Mouse (Mus musculus) megakaryocyte, embryonic 14.5 days (primary cell): Measurements from ENCODE around the gene H2-DMb2. TPM values are rescaled to one million over a fixed set of nuclear protein-coding genes. Genes with fewer than 3 reads are reported as not detected.

Experiments used
- H3K27me3 ChIP-seq: replicated peaks from 2 replicates; pipeline ENCODE3; 2012; ENCODE audit warnings: inconsistent platforms
- H3K36me3 ChIP-seq: replicated peaks from 2 replicates; pipeline ENCODE3; 2012; ENCODE audit warnings: low read length, inconsistent platforms, mixed read lengths
- H3K4me1 ChIP-seq: 2 replicates; pipeline ENCODE4 v1.6.1; 2012; ENCODE audit warnings: inconsistent platforms
- H3K4me3 ChIP-seq: replicated peaks from 2 replicates; pipeline ENCODE3; 2012; ENCODE audit warnings: moderate library complexity, mild to moderate bottlenecking, inconsistent platforms
- H3K9me3 ChIP-seq: 2 replicates; pipeline ENCODE4 v1.6.1; 2012; ENCODE audit warnings: inconsistent platforms
- FLI1 ChIP-seq: IDR thresholded peaks from 2 replicates; pipeline ENCODE4 v1.6.1; 2012; ENCODE audit warnings: low read length, inconsistent platforms, mixed read lengths
- GATA1 ChIP-seq: IDR thresholded peaks from 3 replicates; pipeline ENCODE4 v1.6.1; 2012; ENCODE audit warnings: mixed read lengths, low read length, inconsistent platforms, borderline replicate concordance
- polyA plus RNA-seq: library from polyadenylated mRNA; stranded (reverse); fragments of >175 nt; gene quantifications from 2 replicates; pipeline ENCODE4 v1.2.3, GENCODE M21; 2012; ENCODE audit warnings: low replicate concordance; ENCODE audit not compliant: insufficient read depth

Gene H2-DMb2
- 1.5 TPM in 1 of 2 replicates, not detected in the other for polyA plus RNA-seq

GRCm38 (mm10) chr17:34143033-34143432, at the start of gene H2-DMb2:
H2-DMb2 (plus strand) TSS chr17:34143307.
- peaks cover 4% of the 10 kb centered on the region for H3K36me3 ChIP-seq
- no peaks in the 10 kb centered on the region for H3K9me3 ChIP-seq
- peaks cover 42% of the 10 kb centered on the region for H3K4me1 ChIP-seq
- H3K4me3 ChIP-seq, result peak within 1 kb of the TSS; percentile 73
- H3K27me3 ChIP-seq, result peaks cover 28% of the 10 kb centered on the region
- TF ChIP-seq GATA1, result no peak
- TF ChIP-seq FLI1, result no peak

- H3K36me3 ChIP-seq, result peaks cover 14% of the 10 kb centered on the region
- peaks cover 75% of the 10 kb centered on the region for H3K4me1 ChIP-seq
- H3K4me3 ChIP-seq, result peak overlapping the region; percentile 5
- peaks cover 4% of the 10 kb centered on the region for H3K27me3 ChIP-seq
- no peak for TF ChIP-seq GATA1
- TF ChIP-seq FLI1, result no peak
- H3K9me3 ChIP-seq, result peaks cover 14% of the 10 kb centered on the region
Measured at GRCm38 (mm10) chr17:34094283-34095035, 48.6 kb upstream of the H2-DMb2 start.

GRCm38 (mm10) chr17:34096497-34097010, 46.6 kb upstream of the H2-DMb2 start:
- TF ChIP-seq GATA1 (no peak), FLI1 (no peak)
- peaks cover 14% of the 10 kb centered on the region for H3K36me3 ChIP-seq
- peaks cover 14% of the 10 kb centered on the region for H3K9me3 ChIP-seq
- peaks cover 78% of the 10 kb centered on the region for H3K4me1 ChIP-seq
- H3K4me3 ChIP-seq, result peak overlapping the region; percentile 79
- H3K27me3 ChIP-seq, result peaks cover 8% of the 10 kb centered on the region

GRCm38 (mm10) chr17:34097272-34097671, 45.8 kb upstream of the H2-DMb2 start:
- Histone ChIP-seq H3K4me1 (peaks cover 78% of the 10 kb centered on the region), H3K4me3 (no peak overlapping the region), H3K27me3 (peaks cover 8% of the 10 kb centered on the region), H3K36me3 (peaks cover 14% of the 10 kb centered on the region), H3K9me3 (peaks cover 14% of the 10 kb centered on the region)
- TF ChIP-seq GATA1, result no peak
- TF ChIP-seq FLI1, result no peak

GRCm38 (mm10) chr17:34098709-34099479, 44.2 kb upstream of the H2-DMb2 start:
- TF ChIP-seq GATA1 (no peak), FLI1 (no peak)
- Histone ChIP-seq H3K36me3 (peaks cover 12% of the 10 kb centered on the region), H3K27me3 (peaks cover 8% of the 10 kb centered on the region), H3K4me1 (peaks cover 74% of the 10 kb centered on the region), H3K4me3 (no peak overlapping the region), H3K9me3 (peaks cover 11% of the 10 kb centered on the region)

- Histone ChIP-seq H3K4me3 (no peak overlapping the region), H3K36me3 (peaks cover 5% of the 10 kb centered on the region), H3K27me3 (peaks cover 8% of the 10 kb centered on the region), H3K9me3 (peaks cover 4% of the 10 kb centered on the region), H3K4me1 (peaks cover 70% of the 10 kb centered on the region)
- TF ChIP-seq GATA1 (no peak), FLI1 (no peak)
Measured at GRCm38 (mm10) chr17:34099531-34099930, 43.6 kb upstream of the H2-DMb2 start.

- TF ChIP-seq FLI1, result no peak
- no peak for TF ChIP-seq GATA1
- Histone ChIP-seq H3K9me3 (0 out of 2 replicates have a peak, but pooled peaks cover 3% of the 10 kb centered on the region), H3K36me3 (no peaks in the 10 kb centered on the region), H3K4me3 (peak overlapping the region; percentile 89), H3K4me1 (peaks cover 57% of the 10 kb centered on the region), H3K27me3 (peaks cover 8% of the 10 kb centered on the region)
Measured at GRCm38 (mm10) chr17:34101185-34101584, 41.9 kb upstream of the H2-DMb2 start.

GRCm38 (mm10) chr17:34101604-34102032, 41.5 kb upstream of the H2-DMb2 start:
- H3K4me1 ChIP-seq, result peaks cover 57% of the 10 kb centered on the region
- 0 out of 2 replicates have a peak, but pooled peaks cover 3% of the 10 kb centered on the region for H3K9me3 ChIP-seq
- H3K27me3 ChIP-seq, result peaks cover 8% of the 10 kb centered on the region
- TF ChIP-seq FLI1 (no peak), GATA1 (no peak)
- no peaks in the 10 kb centered on the region for H3K36me3 ChIP-seq
- H3K4me3 ChIP-seq, result peak overlapping the region; percentile 89

GRCm38 (mm10) chr17:34102831-34103230, 40.3 kb upstream of the H2-DMb2 start:
- Histone ChIP-seq H3K9me3 (0 out of 2 replicates have a peak, but pooled peaks cover 3% of the 10 kb centered on the region), H3K4me1 (peaks cover 60% of the 10 kb centered on the region), H3K27me3 (peaks cover 8% of the 10 kb centered on the region), H3K36me3 (no peaks in the 10 kb centered on the region), H3K4me3 (peak overlapping the region; percentile 35)
- no peak for TF ChIP-seq GATA1
- TF ChIP-seq FLI1, result no peak
